Mouse (Mus musculus) intestine, postnatal 0 days (tissue): ENCODE measurements around the gene Ncf4. TPM values are rescaled to one million over a fixed set of nuclear protein-coding genes. Genes with fewer than 3 reads are reported as not detected.

Source experiments
- ATAC-seq: fragments of 200-750 bp; cut with Nextera tagmentation; 2 replicates; pipeline ENCODE4 v1.8.0; 2017; ENCODE audit warnings: mild to moderate bottlenecking, moderate TSS enrichment, moderate library complexity
- H3K27ac ChIP-seq: fragments of 300-500 bp; sonication (generic); 2 replicates; pipeline ENCODE4 v1.5.1; 2014; ENCODE audit warnings: mild to moderate bottlenecking, low read depth, low read length, moderate library complexity
- H3K27me3 ChIP-seq: fragments of 300-500 bp; sonication (generic); replicated peaks from 2 replicates; pipeline ENCODE4 v1.6.1; 2014; ENCODE audit warnings: low read length, mixed read lengths; ENCODE audit not compliant: control insufficient read depth, insufficient read depth
- H3K36me3 ChIP-seq: fragments of 300-500 bp; sonication (generic); 2 replicates; pipeline ENCODE4 v1.6.1; 2014; ENCODE audit warnings: mild to moderate bottlenecking, moderate library complexity; ENCODE audit not compliant: control insufficient read depth, insufficient read depth
- H3K4me1 ChIP-seq: fragments of 300-500 bp; sonication (generic); replicated peaks from 2 replicates; pipeline ENCODE4 v1.6.1; 2014; ENCODE audit warnings: antibody characterized with exemption, low read length, mixed read lengths; ENCODE audit not compliant: control insufficient read depth, insufficient read depth
- H3K4me2 ChIP-seq: fragments of 300-500 bp; sonication (generic); replicated peaks from 2 replicates; pipeline ENCODE4 v1.6.1; 2014; ENCODE audit warnings: low read depth, mild to moderate bottlenecking, moderate library complexity
- H3K4me3 ChIP-seq: fragments of 300-500 bp; sonication (generic); 2 replicates; pipeline ENCODE4 v1.5.1; 2014; ENCODE audit warnings: low read depth, low read length
- H3K9ac ChIP-seq: fragments of 300-500 bp; sonication (generic); 2 replicates; pipeline ENCODE4 v1.6.1; 2014; ENCODE audit warnings: mild to moderate bottlenecking, low read depth, low read length
- H3K9me3 ChIP-seq: fragments of 300-500 bp; sonication (generic); 2 replicates; pipeline ENCODE4 v1.6.1; 2016; ENCODE audit warnings: mixed run types; ENCODE audit not compliant: control insufficient read depth
- CTCF ChIP-seq: sonication (generic); IDR thresholded peaks from 2 replicates; pipeline ENCODE4 v1.5.1; 2016; ENCODE audit warnings: low read depth, mild to moderate bottlenecking, control low read depth, antibody characterized with exemption, moderate library complexity
- WGBS: fragments of 180-500 bp; shearing (Covaris S2); extraction: QIAGEN DNeasy Blood & Tissue Kit; methylation state at CpG from one replicate; pipeline ENCODE4 v1.1.7; 2014; 5-methylcytosine and 5-hydroxymethylcytosine counted together
- polyA plus RNA-seq: library from polyadenylated mRNA; unstranded; fragments of >200 nt; fragmentation: Nextera tagmentation; extraction: Ambion mirVana; gene quantifications from 2 replicates; pipeline ENCODE4 v1.2.1, GENCODE M21; 2015

Ncf4 gene
- 2.5 and 2.8 TPM in 2 replicates for polyA plus RNA-seq

DNA sequence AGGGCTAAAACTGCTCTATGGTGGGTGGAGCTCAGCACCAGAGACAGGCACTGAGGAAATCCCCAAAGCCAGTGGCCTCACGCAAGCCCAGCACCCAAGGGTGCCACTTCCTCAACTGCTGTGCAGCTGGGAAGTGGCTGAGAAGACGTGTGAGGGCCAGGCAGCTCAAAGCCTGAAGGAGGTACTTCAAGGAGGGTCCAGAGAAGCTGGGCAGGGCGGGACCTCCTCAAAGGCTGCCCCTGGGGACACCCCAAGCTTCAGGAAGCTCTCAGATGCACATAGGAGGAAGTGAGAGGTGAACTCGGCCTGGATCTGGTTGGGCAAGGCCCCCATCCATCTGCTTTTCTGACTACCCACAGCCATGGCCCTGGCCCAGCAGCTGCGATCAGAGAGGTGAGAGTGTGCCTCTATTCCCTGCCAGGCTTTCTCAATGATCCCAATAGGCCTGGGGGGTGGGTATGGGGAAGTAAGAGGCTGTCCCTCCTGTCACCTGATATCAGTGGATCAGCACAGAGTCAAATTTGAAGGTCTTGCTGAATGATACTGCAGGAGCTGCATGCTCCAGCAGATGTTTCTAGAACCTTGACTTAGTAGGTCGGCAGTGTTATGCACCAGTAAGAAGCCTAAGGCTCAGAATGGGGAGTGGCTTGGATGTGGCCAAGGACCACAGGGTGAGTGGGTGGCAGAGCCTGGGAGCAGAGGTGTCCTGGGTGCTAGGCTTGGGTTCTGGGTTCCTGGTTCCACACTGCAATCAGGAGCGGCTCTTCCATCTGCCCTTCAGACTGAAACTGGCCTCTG is at the start of gene Ncf4:
TSS of gene Ncf4 (plus strand) at position 107 of the 798 bp plus-strand sequence.
- H3K4me3 ChIP-seq = no peak within 1 kb of the TSS
- H3K9ac ChIP-seq = no peak within 1 kb of the TSS
- H3K27ac ChIP-seq = peak within 1 kb of the TSS; percentile 16; the same call in 1 of the 2 replicates
- H3K36me3 ChIP-seq = no peaks in the 10 kb centered on the region
- ATAC-seq = no peak
- H3K9me3 ChIP-seq = no peaks in the 10 kb centered on the region
- no peak for TF ChIP-seq CTCF
- no peak within 1 kb of the TSS for H3K4me2 ChIP-seq
- 58% methylated on average over 7 of the region's 7 CpGs for WGBS
- no peaks in the 10 kb centered on the region for H3K4me1 ChIP-seq
- H3K27me3 ChIP-seq = no peaks in the 10 kb centered on the region

GRCm38 (mm10) chr15:78195096-78195880 is 49.3 kb upstream of the Ncf4 start:
- no peak overlapping the region for H3K9ac ChIP-seq
- WGBS = 74% methylated on average over 28 of the region's 28 CpGs
- H3K9me3 ChIP-seq = no peaks in the 10 kb centered on the region
- no peaks in the 10 kb centered on the region for H3K4me1 ChIP-seq
- H3K4me3 ChIP-seq = no peak overlapping the region
- ATAC-seq = no peak
- H3K36me3 ChIP-seq = no peaks in the 10 kb centered on the region
- no peak for TF ChIP-seq CTCF
- H3K27ac ChIP-seq = no peak overlapping the region
- H3K4me2 ChIP-seq = no peak overlapping the region
- H3K27me3 ChIP-seq = no peaks in the 10 kb centered on the region; the same call in 1 of the 2 replicates

DNA sequence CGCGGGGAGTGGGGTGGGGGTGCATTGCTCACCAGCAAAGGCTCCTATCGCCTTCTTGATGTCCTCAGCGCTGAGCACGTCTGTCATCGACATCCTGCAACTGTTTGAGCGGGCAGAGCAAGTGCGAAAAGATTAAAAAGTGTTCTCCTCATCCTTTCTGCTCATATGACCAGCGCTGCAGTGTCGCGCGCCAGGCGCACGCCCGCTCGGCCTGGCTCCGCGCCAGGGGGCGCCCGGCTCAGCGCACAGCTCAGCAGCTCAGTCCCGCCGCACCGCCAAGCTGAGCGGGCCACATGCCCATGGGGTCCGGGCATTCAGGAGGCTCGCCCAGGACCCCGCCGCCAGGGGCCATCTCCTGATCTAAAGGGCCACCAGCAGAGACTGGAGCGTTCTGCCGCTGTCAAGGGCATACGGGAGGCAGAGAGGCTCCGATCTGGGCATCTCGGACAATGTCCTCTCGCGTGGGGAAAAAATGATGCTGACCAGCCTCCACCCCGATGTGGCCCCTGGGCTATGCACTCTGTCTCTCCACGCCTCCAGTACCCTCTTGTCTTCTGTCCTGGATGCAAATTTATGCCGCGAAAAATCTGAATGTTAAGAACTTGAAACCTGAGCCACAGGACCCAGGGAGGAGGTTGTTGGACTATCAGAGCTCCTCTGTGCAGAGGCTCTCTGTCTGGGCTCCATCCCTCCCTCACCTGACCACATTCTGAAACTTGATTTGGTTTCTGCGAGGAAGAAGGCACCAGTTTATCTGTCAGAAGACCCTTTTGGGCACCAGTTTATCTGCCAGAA is 40.4 kb upstream of the Ncf4 start:
- no peaks in the 10 kb centered on the region for H3K36me3 ChIP-seq
- no peak for ATAC-seq
- TF ChIP-seq CTCF = peak; percentile 40; the same call in 1 of the 2 replicates
- H3K27me3 ChIP-seq = peaks cover 27% of the 10 kb centered on the region
- no peak overlapping the region for H3K4me3 ChIP-seq
- H3K9me3 ChIP-seq = no peaks in the 10 kb centered on the region
- no peak overlapping the region for H3K27ac ChIP-seq
- WGBS = 2% methylated on average over 41 of the region's 41 CpGs
- peak overlapping the region; percentile 33 for H3K4me2 ChIP-seq
- no peak overlapping the region for H3K9ac ChIP-seq
- no peaks in the 10 kb centered on the region for H3K4me1 ChIP-seq

DNA sequence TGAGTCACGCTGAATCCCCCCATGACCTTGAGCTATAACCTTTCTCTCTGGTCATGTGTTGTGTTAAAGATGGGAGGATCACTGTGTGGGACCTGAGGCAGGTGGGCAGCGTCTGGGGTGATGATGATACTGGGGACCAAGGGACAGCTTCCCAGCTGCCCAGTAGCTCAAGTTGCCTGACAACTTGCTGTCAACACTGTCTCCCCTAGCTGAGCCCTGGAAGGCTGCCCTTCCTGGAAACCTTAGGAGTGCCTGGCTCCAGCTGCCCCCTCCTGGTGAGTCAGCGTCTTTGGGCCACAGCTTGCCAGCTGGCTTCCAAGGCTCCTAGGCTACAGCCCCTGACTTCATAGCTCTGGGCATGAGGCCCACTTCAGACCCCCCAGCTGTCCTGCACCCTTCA is 39.4 kb upstream of the Ncf4 start:
- Histone ChIP-seq H3K4me3 (no peak overlapping the region), H3K36me3 (no peaks in the 10 kb centered on the region), H3K9ac (no peak overlapping the region), H3K9me3 (no peaks in the 10 kb centered on the region), H3K27me3 (peaks cover 27% of the 10 kb centered on the region), H3K4me1 (no peaks in the 10 kb centered on the region), H3K27ac (no peak overlapping the region), H3K4me2 (no peak overlapping the region)
- WGBS = 42% methylated on average over 3 of the region's 3 CpGs
- peak; percentile 52 for TF ChIP-seq CTCF
- no peak for ATAC-seq

GRCm38 (mm10) chr15:78206312-78206711 is 38.3 kb upstream of the Ncf4 start, which contains the start of gene Pvalb:
TSS of gene Pvalb (minus strand) at chr15:78206400.
- TF ChIP-seq CTCF = no peak
- H3K27me3 ChIP-seq = peaks cover 27% of the 10 kb centered on the region
- no peak within 1 kb of the TSS for H3K4me3 ChIP-seq
- ATAC-seq = no peak
- 90% methylated on average over 7 of the region's 7 CpGs for WGBS
- no peak within 1 kb of the TSS for H3K4me2 ChIP-seq
- H3K27ac ChIP-seq = no peak within 1 kb of the TSS
- H3K36me3 ChIP-seq = no peaks in the 10 kb centered on the region
- no peak within 1 kb of the TSS for H3K9ac ChIP-seq
- no peaks in the 10 kb centered on the region for H3K9me3 ChIP-seq
- H3K4me1 ChIP-seq = no peaks in the 10 kb centered on the region
